Mouse (Mus musculus): ENCODE data around the gene Syne1. TPM values are rescaled to one million over a fixed set of nuclear protein-coding genes. Genes with fewer than 3 reads are reported as not detected.

Gene Syne1
- polyA plus RNA-seq, 1 experiment: 38.7 TPM

- no peak overlapping the region for H3K4me3 ChIP-seq (ENCODE audit: insufficient read depth, low read length)
- TF ChIP-seq POLR2A (IDR thresholded peaks at IDR 0.05; ENCODE audit: low read depth, low read length): no peak
- TF ChIP-seq CTCF (IDR thresholded peaks at IDR 0.05; ENCODE audit: borderline replicate concordance, insufficient read depth, low read length): no peak
- H3K4me1 ChIP-seq (ENCODE audit: control insufficient read depth, insufficient read depth, low read length): no peaks in the 10 kb centered on the region
- H3K27ac ChIP-seq (ENCODE audit: insufficient read depth, low read length): no peak overlapping the region
Measured at GRCm38 (mm10) chr10:5056243-5056735, 495.0 kb downstream of the Syne1 start.

GRCm38 (mm10) chr10:5045671-5046070 is 505.6 kb downstream of the Syne1 start:
- H3K4me3 ChIP-seq (ENCODE audit: insufficient read depth, low read length): no peak overlapping the region
- H3K27ac ChIP-seq (ENCODE audit: insufficient read depth, low read length): no peak overlapping the region
- TF ChIP-seq POLR2A (IDR thresholded peaks at IDR 0.05; ENCODE audit: low read depth, low read length): no peak
- no peak for TF ChIP-seq CTCF (IDR thresholded peaks at IDR 0.05; ENCODE audit: borderline replicate concordance, insufficient read depth, low read length)
- peaks cover 7% of the 10 kb centered on the region; the same call in 1 of the 2 replicates for H3K4me1 ChIP-seq (ENCODE audit: control insufficient read depth, insufficient read depth, low read length)

- no peak for TF ChIP-seq CTCF (IDR thresholded peaks at IDR 0.05; ENCODE audit: borderline replicate concordance, insufficient read depth, low read length)
- no peak for TF ChIP-seq POLR2A (IDR thresholded peaks at IDR 0.05; ENCODE audit: low read depth, low read length)
- no peak overlapping the region for H3K27ac ChIP-seq (ENCODE audit: insufficient read depth, low read length)
- peaks cover 7% of the 10 kb centered on the region; the same call in 1 of the 2 replicates for H3K4me1 ChIP-seq (ENCODE audit: control insufficient read depth, insufficient read depth, low read length)
- no peak overlapping the region for H3K4me3 ChIP-seq (ENCODE audit: insufficient read depth, low read length)
Measured at GRCm38 (mm10) chr10:5045213-5045612, 506.1 kb downstream of the Syne1 start.

- Histone ChIP-seq H3K4me3 (ENCODE audit: insufficient read depth, low read length) (no peak overlapping the region), H3K27ac (ENCODE audit: insufficient read depth, low read length) (no peak overlapping the region), H3K4me1 (ENCODE audit: control insufficient read depth, insufficient read depth, low read length) (peaks cover 7% of the 10 kb centered on the region; the same call in 1 of the 2 replicates)
- no peak for TF ChIP-seq CTCF (IDR thresholded peaks at IDR 0.05; ENCODE audit: borderline replicate concordance, insufficient read depth, low read length)
- no peak for TF ChIP-seq POLR2A (IDR thresholded peaks at IDR 0.05; ENCODE audit: low read depth, low read length)
Measured at GRCm38 (mm10) chr10:5044481-5044880, 506.8 kb downstream of the Syne1 start.

GRCm38 (mm10) chr10:5041254-5041653 is 510.0 kb downstream of the Syne1 start:
- H3K27ac ChIP-seq (ENCODE audit: insufficient read depth, low read length): no peak overlapping the region
- TF ChIP-seq POLR2A (IDR thresholded peaks at IDR 0.05; ENCODE audit: low read depth, low read length) (no peak), CTCF (IDR thresholded peaks at IDR 0.05; ENCODE audit: borderline replicate concordance, insufficient read depth, low read length) (no peak)
- peaks cover 7% of the 10 kb centered on the region; the same call in 1 of the 2 replicates for H3K4me1 ChIP-seq (ENCODE audit: control insufficient read depth, insufficient read depth, low read length)
- no peak overlapping the region for H3K4me3 ChIP-seq (ENCODE audit: insufficient read depth, low read length)

- TF ChIP-seq CTCF (IDR thresholded peaks at IDR 0.05; ENCODE audit: borderline replicate concordance, insufficient read depth, low read length) (no peak), POLR2A (IDR thresholded peaks at IDR 0.05; ENCODE audit: low read depth, low read length) (no peak)
- Histone ChIP-seq H3K4me1 (ENCODE audit: control insufficient read depth, insufficient read depth, low read length) (peaks cover 3% of the 10 kb centered on the region; the same call in 1 of the 2 replicates), H3K4me3 (ENCODE audit: insufficient read depth, low read length) (no peak overlapping the region), H3K27ac (ENCODE audit: insufficient read depth, low read length) (peak overlapping the region; percentile 45)
Measured at GRCm38 (mm10) chr10:5032192-5033048, 518.9 kb downstream of the Syne1 start.

- no peak overlapping the region for H3K27ac ChIP-seq (ENCODE audit: insufficient read depth, low read length)
- H3K4me1 ChIP-seq (ENCODE audit: control insufficient read depth, insufficient read depth, low read length): peaks cover 3% of the 10 kb centered on the region; the same call in 1 of the 2 replicates
- no peak overlapping the region for H3K4me3 ChIP-seq (ENCODE audit: insufficient read depth, low read length)
- TF ChIP-seq CTCF (IDR thresholded peaks at IDR 0.05; ENCODE audit: borderline replicate concordance, insufficient read depth, low read length) (no peak), POLR2A (IDR thresholded peaks at IDR 0.05; ENCODE audit: low read depth, low read length) (no peak)
Measured at GRCm38 (mm10) chr10:5029883-5030282, 521.4 kb downstream of the Syne1 start.

- Histone ChIP-seq H3K4me1 (ENCODE audit: control insufficient read depth, insufficient read depth, low read length) (peaks cover 3% of the 10 kb centered on the region; the same call in 1 of the 2 replicates), H3K4me3 (ENCODE audit: insufficient read depth, low read length) (no peak overlapping the region), H3K27ac (ENCODE audit: insufficient read depth, low read length) (no peak overlapping the region)
- TF ChIP-seq CTCF (IDR thresholded peaks at IDR 0.05; ENCODE audit: borderline replicate concordance, insufficient read depth, low read length) (no peak), POLR2A (IDR thresholded peaks at IDR 0.05; ENCODE audit: low read depth, low read length) (no peak)
Measured at GRCm38 (mm10) chr10:5029161-5029560, 522.1 kb downstream of the Syne1 start.

GRCm38 (mm10) chr10:5028301-5028700 is 523.0 kb downstream of the Syne1 start:
- H3K27ac ChIP-seq (ENCODE audit: insufficient read depth, low read length): no peak overlapping the region
- H3K4me3 ChIP-seq (ENCODE audit: insufficient read depth, low read length): no peak overlapping the region
- peaks cover 3% of the 10 kb centered on the region; the same call in 1 of the 2 replicates for H3K4me1 ChIP-seq (ENCODE audit: control insufficient read depth, insufficient read depth, low read length)
- TF ChIP-seq CTCF (IDR thresholded peaks at IDR 0.05; ENCODE audit: borderline replicate concordance, insufficient read depth, low read length) (no peak), POLR2A (IDR thresholded peaks at IDR 0.05; ENCODE audit: low read depth, low read length) (no peak)

GRCm38 (mm10) chr10:5027208-5027607 is 524.1 kb downstream of the Syne1 start:
- Histone ChIP-seq H3K4me1 (ENCODE audit: control insufficient read depth, insufficient read depth, low read length) (peaks cover 3% of the 10 kb centered on the region; the same call in 1 of the 2 replicates), H3K4me3 (ENCODE audit: insufficient read depth, low read length) (no peak overlapping the region), H3K27ac (ENCODE audit: insufficient read depth, low read length) (no peak overlapping the region)
- TF ChIP-seq CTCF (IDR thresholded peaks at IDR 0.05; ENCODE audit: borderline replicate concordance, insufficient read depth, low read length): no peak
- no peak for TF ChIP-seq POLR2A (IDR thresholded peaks at IDR 0.05; ENCODE audit: low read depth, low read length)
